ENCODE assay signal across 13 mouse cellular contexts in genomic region chr10:106633898-106634297, GRCm38 (mm10).
A peak's percentile ranks its signal among the peaks of the same experiment; 100 is the strongest.
DNase-seq lines count a peak whose midpoint lies in the region; ATAC-seq lines count a peak whose summit lies in the region.
"Had no signal": no experiment of that assay in that cellular context is flagged by ENCODE, and none has a peak within 500 bp of the region (broad histone marks: within the 10 kb centered on the region; RNA-seq: fewer than 3 reads in every experiment).

No protein-coding gene starts in this region.

- H3K27ac ChIP-seq in hindbrain, embryonic 15.5 days (replicated peaks) = no peak overlapping the region
- H3K27ac ChIP-seq in hindbrain, embryonic 10.5 days = no peak overlapping the region
- no peak overlapping the region for H3K27ac ChIP-seq in forebrain, embryonic 16.5 days (ENCODE audit: low read length)
- H3K27ac ChIP-seq: heart, adult 2 months; liver, embryonic 13.5 days had no signal

- H3K27me3 ChIP-seq in hindbrain, embryonic 15.5 days = no peaks in the 10 kb centered on the region
- no peaks in the 10 kb centered on the region for H3K27me3 ChIP-seq in hindbrain, embryonic 10.5 days (ENCODE audit: insufficient read depth, poor library complexity, severe bottlenecking)
- no peaks in the 10 kb centered on the region for H3K27me3 ChIP-seq in forebrain, embryonic 16.5 days (replicated peaks; ENCODE audit: control insufficient read depth, insufficient read depth, low read length)
- H3K27me3 ChIP-seq: CH12.LX; liver, embryonic 13.5 days had no signal

- WGBS in hindbrain, embryonic 15.5 days = 52% methylated on average over 7 of the region's 7 CpGs
- 81% methylated on average over 7 of the region's 7 CpGs for WGBS in hindbrain, embryonic 10.5 days
- 53% methylated on average over 7 of the region's 7 CpGs for WGBS in forebrain, embryonic 16.5 days

- H3K4me3 ChIP-seq in hindbrain, embryonic 15.5 days = no peak overlapping the region
- no peak overlapping the region for H3K4me3 ChIP-seq in hindbrain, embryonic 10.5 days
- H3K4me3 ChIP-seq in forebrain, embryonic 16.5 days (replicated peaks; ENCODE audit: low read length) = peak overlapping the region; percentile 19; the same call in 1 of the 2 replicates
- H3K4me3 ChIP-seq: heart, adult 2 months; liver, embryonic 13.5 days had no signal

- H3K36me3 ChIP-seq in hindbrain, embryonic 15.5 days = no peaks in the 10 kb centered on the region
- no peaks in the 10 kb centered on the region for H3K36me3 ChIP-seq in hindbrain, embryonic 10.5 days
- no peaks in the 10 kb centered on the region for H3K36me3 ChIP-seq in forebrain, embryonic 16.5 days (ENCODE audit: control insufficient read depth, insufficient read depth)
- H3K36me3 ChIP-seq: liver, embryonic 13.5 days had no signal

- H3K4me1 ChIP-seq in hindbrain, embryonic 15.5 days (replicated peaks) = peaks cover 13% of the 10 kb centered on the region
- 0 out of 2 replicates have a peak, but pooled peaks cover 3% of the 10 kb centered on the region for H3K4me1 ChIP-seq in hindbrain, embryonic 10.5 days (replicated peaks)
- peaks cover 12% of the 10 kb centered on the region for H3K4me1 ChIP-seq in forebrain, embryonic 16.5 days (replicated peaks; ENCODE audit: control insufficient read depth, insufficient read depth, low read length)
- H3K4me1 ChIP-seq: liver, embryonic 13.5 days had no signal

- H3K4me2 ChIP-seq in hindbrain, embryonic 15.5 days = peak overlapping the region; percentile 44
- H3K4me2 ChIP-seq in forebrain, embryonic 16.5 days (ENCODE audit: low read length) = peak overlapping the region; percentile 47
- H3K4me2 ChIP-seq: liver, embryonic 13.5 days had no signal

- no peak overlapping the region for H3K9ac ChIP-seq in hindbrain, embryonic 15.5 days
- no peak overlapping the region for H3K9ac ChIP-seq in forebrain, embryonic 16.5 days (replicated peaks; ENCODE audit: low read depth, low read length)
- H3K9ac ChIP-seq: liver, embryonic 13.5 days had no signal

- H3K9me3 ChIP-seq in hindbrain, embryonic 15.5 days = no peaks in the 10 kb centered on the region
- H3K9me3 ChIP-seq in hindbrain, embryonic 10.5 days = no peaks in the 10 kb centered on the region
- H3K9me3 ChIP-seq in forebrain, embryonic 16.5 days (ENCODE audit: control insufficient read depth, low read length) = no peaks in the 10 kb centered on the region
- H3K9me3 ChIP-seq: liver, embryonic 13.5 days had no signal

- no peak for DNase-seq in hindbrain, embryonic 10.5 days (ENCODE audit: low spot score)
- peak; percentile 13 for DNase-seq in right cerebral cortex, postnatal 25 days
- no peak for DNase-seq in right cerebral cortex, postnatal 4 days
- no peak for DNase-seq in spleen, postnatal 36 days (ENCODE audit: low spot score in 2 of 2)
- DNase-seq in B cell, adult 2 months = no peak
- DNase-seq: adrenal gland, postnatal 14 days; heart, adult 2 months; kidney, postnatal 25 days; liver, embryonic 13.5 days; thymus, adult 18-20 months had no signal

- ATAC-seq in hindbrain, embryonic 15.5 days (ENCODE audit: low FRiP score, low read depth) = no peak
- no peak for ATAC-seq in forebrain, embryonic 16.5 days
